Mouse (Mus musculus): ENCODE results near the gene Adcy5. TPM values are rescaled to one million over a fixed set of nuclear protein-coding genes. Genes with fewer than 3 reads are reported as not detected.

The Adcy5 gene
- total RNA-seq, 2 experiments from 2014 or later, result 74.6 to 75.2 TPM

GRCm38 (mm10) chr16:35156832-35157231, 2.2 kb downstream of the Adcy5 start:
- no peak for DNase-seq

- peak in 1 of 2 experiments; percentile 30 for DNase-seq
These were observed 4.9 kb downstream of the Adcy5 start for GRCm38 (mm10) chr16:35159532-35159931.

DNA sequence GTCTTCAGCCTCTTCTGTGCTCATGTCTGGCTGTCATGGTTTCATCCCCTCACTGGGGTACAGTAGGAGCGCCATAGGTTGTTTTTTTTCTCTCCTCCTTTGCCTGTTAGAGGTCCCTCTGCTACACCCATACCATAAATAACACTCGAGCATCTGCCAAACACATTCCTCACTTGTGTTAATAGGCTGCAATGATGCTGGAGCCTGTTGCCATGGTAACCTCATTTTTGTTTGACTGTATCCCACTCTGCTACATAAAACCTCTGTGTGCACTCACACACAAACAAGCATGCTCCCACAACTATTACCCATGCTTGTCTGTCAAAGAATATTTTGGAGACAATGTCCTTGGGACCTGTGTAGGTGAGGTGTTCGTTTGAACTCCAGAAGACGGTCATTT, 5.3 kb downstream of the Adcy5 start:
- DNase-seq, result peak in 1 of 2 experiments; percentile 31

- no peak for DNase-seq
These were observed 9.9 kb downstream of the Adcy5 start for GRCm38 (mm10) chr16:35164361-35165224.

DNA sequence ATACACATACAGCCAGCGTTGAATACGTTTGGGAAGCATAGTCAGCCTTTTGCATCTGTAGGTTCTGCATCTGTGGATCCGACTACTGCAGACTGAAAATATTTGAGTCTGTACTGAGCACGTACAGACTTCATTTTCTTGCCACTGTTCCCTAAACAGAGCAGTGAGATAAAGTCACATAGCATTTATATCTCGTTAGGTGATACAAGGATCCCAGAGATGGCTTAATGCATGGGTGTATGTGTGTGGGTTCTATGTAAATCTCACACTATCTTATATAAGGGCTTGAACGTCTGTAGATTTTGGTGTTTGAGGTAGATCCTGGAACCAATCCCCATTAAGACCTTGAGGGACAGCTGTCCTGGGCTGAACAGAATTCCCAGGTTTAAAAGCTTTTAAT, 10.7 kb downstream of the Adcy5 start:
- no peak for DNase-seq

GRCm38 (mm10) chr16:35165788-35166187, 11.1 kb downstream of the Adcy5 start:
- no peak for DNase-seq

DNA sequence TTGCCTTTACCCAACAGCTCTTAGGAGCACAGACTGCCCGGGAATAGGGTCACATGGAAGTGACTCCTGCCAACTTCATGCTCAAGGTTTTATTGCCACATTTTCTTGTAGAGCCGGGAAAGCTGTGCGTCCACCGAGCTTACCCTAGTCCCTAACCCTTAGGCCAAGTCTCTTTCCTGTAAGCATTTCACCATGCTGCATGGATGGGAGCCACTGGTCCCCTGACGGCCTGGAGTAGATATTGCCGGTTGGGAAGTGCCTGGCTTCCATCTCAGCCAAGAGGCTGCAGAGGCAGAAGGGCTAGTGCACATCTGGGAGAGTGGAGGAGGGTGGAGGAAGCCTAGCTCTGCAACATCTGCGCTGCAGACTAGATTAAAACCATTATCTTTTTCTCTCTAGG, 14.8 kb downstream of the Adcy5 start:
- no peak for DNase-seq

DNA sequence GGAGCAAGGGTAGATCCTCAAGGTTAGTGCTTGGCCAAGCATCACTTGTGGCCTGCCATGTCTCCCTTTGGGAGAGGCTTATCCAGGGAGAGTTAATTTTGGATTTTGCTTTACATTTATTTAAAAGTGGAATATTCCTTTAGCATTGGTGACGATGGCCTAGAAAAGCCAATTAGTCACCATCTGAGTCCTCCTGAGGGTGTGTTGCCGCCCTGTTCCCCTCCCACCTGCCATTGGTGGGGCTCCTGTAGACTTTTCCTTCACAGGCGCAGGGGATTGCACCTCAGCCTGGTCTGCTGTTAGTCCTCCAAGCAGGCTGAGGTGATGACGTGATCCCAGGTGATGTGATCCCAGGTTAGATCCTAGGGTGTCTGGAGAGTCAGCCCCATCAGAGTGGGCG, 17.5 kb downstream of the Adcy5 start:
- no peak for DNase-seq

- no peak for DNase-seq
These were observed 23.8 kb downstream of the Adcy5 start for GRCm38 (mm10) chr16:35178516-35178915.

GRCm38 (mm10) chr16:35179082-35179481, 24.4 kb downstream of the Adcy5 start:
- peak in 1 of 2 experiments; percentile 47 for DNase-seq

GRCm38 (mm10) chr16:35183161-35183560, 28.5 kb downstream of the Adcy5 start:
- peak in 1 of 2 experiments; percentile 49 for DNase-seq

- DNase-seq, result no peak
These were observed 33.4 kb downstream of the Adcy5 start for GRCm38 (mm10) chr16:35188111-35188510.

DNA sequence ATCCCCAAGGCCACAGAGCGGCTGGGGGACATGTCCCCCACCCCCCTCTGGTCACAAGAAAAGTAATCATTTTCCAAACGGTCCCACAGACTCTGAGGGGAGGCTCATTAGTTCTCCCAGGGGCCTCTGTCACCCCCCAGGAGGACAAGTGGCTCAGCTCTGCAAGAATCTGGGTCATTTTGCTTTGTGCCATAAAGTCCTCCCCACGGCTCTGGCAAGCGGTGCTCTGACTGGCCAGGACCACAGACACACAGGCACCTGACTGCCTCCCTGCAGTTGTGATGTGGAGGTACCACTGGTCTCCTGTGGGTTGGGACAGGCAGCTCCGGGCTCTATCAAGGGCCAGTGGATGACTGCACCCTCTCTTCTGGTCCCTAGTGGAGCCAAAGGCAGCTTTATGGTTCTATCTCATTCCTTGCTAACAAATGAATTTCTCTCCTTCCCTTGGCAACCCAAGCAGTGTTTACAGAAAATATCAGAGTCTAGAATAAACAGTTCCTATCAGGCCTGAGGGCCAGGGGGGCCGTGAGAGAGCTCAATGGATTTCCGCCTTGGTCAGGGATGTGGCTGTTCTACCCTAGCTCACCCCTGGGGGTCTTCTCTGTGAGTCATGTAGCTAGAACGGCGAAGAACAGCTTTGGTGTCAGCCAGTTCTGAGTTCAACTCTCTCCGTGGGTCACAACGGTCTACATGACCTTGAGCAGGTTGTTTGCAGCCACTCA, 34.9 kb downstream of the Adcy5 start:
- DNase-seq, result no peak

- DNase-seq, result no peak
These were observed 36.1 kb downstream of the Adcy5 start for GRCm38 (mm10) chr16:35190777-35191176.

DNA sequence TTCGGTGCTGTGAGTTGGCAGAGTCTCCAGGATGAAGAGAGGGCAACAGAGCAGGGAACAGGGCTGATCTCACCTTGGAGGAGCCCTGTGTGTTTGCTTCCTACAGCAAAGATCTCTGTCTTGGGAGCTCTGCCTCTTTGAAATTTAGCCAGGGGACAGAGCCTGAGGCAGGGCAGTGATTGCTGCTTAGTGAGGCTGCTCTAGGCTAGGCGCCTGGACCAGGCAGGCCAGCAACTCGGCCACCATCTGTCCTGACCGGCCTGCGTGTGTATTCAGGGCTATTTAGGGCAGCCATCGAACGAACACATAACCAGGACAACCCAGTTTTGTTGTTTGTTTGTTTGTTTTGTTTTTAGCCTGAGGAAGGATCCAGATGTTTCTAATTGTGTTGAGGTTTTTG, 36.6 kb downstream of the Adcy5 start:
- no peak for DNase-seq

- no peak for DNase-seq
These were observed 37.8 kb downstream of the Adcy5 start for GRCm38 (mm10) chr16:35192471-35192870.

DNA sequence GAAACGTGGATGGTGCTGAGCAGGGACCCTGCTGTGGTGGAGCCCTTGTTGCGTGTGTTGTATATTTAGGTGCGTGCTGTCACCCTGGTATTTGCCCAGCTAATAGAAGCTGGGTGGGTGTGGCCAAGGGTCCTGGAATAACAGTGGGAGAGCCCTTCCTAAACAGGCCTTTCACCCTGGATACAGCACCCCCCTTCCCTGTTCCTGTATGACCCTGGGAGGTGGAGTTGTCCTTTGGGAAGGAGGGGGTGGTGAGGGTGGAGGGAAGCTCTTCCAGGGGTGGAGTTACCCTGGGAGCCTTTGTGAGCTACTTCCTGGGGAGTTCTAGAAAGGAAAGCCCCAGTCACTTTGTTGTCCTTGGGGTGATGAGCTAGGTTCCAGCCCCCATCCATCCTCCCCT, 38.7 kb downstream of the Adcy5 start:
- DNase-seq, result no peak

DNA sequence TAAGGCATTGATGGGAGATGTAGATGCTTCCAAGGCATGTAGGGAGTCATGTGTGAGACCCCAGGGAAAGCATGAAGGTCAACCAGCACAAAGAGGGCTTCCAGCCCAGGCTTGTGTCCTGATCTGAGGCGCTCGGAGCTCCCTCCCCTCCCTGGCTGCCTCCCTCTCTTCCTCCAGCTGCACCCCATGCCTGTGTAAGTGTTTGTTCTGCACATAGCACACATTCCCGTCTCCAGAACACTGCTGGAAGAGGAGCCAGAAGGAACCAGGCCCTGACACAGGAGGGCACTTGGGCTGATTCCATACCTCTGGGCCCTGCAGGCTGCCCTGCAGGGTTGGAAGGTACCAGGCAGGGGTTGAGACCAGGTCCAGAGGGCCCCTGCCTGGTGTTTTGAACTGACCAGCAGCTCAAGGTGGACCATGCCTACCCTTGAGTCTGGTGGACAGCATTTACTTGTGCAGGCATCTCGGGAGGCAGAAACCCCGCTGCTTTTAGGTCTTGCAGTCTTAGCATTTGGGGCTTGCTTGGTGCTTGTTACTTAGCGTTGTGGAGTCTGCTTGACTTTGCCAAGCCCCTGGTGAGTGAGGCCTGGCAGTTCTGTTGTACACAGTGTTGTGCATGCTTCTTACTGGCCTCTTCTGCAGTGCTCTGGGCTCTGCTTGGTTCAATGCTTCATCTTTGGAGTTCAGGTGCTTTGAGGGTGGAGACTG, 45.2 kb downstream of the Adcy5 start:
- DNase-seq, result no peak

GRCm38 (mm10) chr16:35200432-35201142, 45.9 kb downstream of the Adcy5 start:
- no peak for DNase-seq

DNA sequence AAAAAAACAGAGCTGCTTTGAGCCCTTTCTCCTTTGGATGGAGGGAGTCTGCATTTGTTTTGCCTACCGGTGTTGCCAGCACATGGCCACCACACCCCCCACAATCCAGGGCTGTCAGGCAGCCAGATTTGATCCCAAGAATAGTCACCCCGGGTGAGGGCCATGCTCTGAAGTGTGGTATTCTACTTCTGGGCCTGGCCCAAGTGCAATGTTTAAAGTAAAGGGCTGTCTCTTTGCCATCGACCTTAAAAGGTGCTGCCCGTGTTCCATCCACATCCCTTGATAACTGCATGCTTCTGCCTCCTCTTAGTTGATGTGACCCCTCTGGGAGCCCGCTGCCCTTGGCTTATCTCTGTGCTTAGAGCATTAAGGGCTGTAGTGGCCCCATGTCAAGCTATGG, 46.6 kb downstream of the Adcy5 start:
- no peak for DNase-seq

GRCm38 (mm10) chr16:35203511-35203910, 48.8 kb downstream of the Adcy5 start:
- no peak for DNase-seq

GRCm38 (mm10) chr16:35205681-35206080, 51.0 kb downstream of the Adcy5 start:
- DNase-seq, result no peak

Measured in layer of hippocampus, postnatal 36 days (tissue).